Mouse (Mus musculus): ENCODE data around the gene Tmem178b. TPM values are rescaled to one million over a fixed set of nuclear protein-coding genes. Genes with fewer than 3 reads are reported as not detected.

Gene Tmem178b
- polyA plus RNA-seq, 1 experiment from 2014 or later, result 0.24 TPM

DNA sequence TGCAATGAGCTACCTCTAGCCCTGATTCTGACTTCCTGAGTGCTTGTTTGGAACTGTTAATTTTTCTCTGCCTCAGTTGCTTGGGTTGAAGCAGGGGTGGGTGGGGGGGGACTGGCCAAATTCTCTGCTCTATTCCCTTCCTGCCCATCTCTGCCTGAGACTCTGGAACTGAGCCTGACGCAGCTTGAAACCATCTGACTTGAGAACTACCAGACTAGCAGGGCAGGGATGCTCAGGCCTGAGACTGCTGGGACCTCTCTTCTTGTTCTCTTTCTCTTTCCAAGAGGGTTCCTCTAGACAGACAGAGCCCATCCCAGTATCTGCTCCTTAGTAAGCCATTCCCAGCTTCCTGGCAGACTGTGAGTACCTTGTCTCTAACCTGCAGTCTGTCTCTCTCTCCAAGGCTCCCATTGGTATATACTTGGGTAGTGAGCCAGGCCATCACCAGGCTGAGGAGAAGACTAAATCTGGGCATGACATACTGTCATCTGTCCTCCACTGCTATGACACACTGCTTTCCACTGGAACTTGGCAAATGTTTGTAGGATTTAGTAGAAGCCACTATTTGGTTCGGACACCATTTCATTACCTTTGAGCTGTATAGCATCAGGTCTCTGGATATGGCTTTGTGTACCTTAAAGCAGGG is 42.7 kb downstream of the Tmem178b start:
- Histone ChIP-seq H3K27ac (ENCODE audit: low read length) (no peak overlapping the region), H3K9me3 (replicated peaks; ENCODE audit: control insufficient read depth, low read length) (no peaks in the 10 kb centered on the region), H3K9ac (ENCODE audit: low read length) (no peak overlapping the region), H3K27me3 (ENCODE audit: control insufficient read depth, insufficient read depth, low read length) (no peaks in the 10 kb centered on the region; the same call in 1 of the 2 replicates), H3K4me2 (ENCODE audit: low read depth, low read length) (no peak overlapping the region), H3K4me3 (ENCODE audit: low read length) (no peak overlapping the region), H3K36me3 (ENCODE audit: control insufficient read depth, insufficient read depth) (no peaks in the 10 kb centered on the region), H3K4me1 (ENCODE audit: control insufficient read depth, insufficient read depth, low read length) (no peaks in the 10 kb centered on the region)
- no peak for ATAC-seq (replicated peaks; ENCODE audit: extremely low read depth, insufficient read depth, low FRiP score)
- WGBS, result 70% methylated on average over 2 of the region's 2 CpGs

DNA sequence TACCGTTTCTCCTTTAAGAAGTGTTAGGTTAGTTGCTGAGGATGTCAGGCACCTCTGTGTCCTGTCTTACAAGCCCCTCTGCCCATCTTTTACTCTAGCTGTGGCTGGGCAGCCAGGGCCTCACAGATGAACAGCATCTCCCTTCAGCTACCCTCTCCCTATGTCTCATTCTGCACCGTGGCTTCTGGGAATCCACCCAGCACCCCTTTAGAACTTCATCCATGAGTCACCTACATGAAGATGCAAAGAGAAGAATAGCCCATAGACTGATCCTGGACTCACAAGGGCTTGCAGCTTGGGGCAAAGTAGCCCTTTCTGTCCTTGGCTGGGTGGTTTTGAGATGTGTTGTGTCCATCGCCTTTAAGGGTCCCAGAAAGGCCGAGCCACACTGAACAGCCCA is 43.4 kb downstream of the Tmem178b start:
- no peak for ATAC-seq (replicated peaks; ENCODE audit: extremely low read depth, insufficient read depth, low FRiP score)
- no peak overlapping the region for H3K9ac ChIP-seq (ENCODE audit: low read length)
- H3K4me1 ChIP-seq (ENCODE audit: control insufficient read depth, insufficient read depth, low read length), result no peaks in the 10 kb centered on the region
- no peaks in the 10 kb centered on the region for H3K36me3 ChIP-seq (ENCODE audit: control insufficient read depth, insufficient read depth)
- WGBS, result 73% methylated on average over 4 of the region's 4 CpGs
- no peaks in the 10 kb centered on the region; the same call in 1 of the 2 replicates for H3K27me3 ChIP-seq (ENCODE audit: control insufficient read depth, insufficient read depth, low read length)
- no peaks in the 10 kb centered on the region for H3K9me3 ChIP-seq (replicated peaks; ENCODE audit: control insufficient read depth, low read length)
- H3K4me2 ChIP-seq (ENCODE audit: low read depth, low read length), result no peak overlapping the region
- no peak overlapping the region for H3K4me3 ChIP-seq (ENCODE audit: low read length)
- no peak overlapping the region for H3K27ac ChIP-seq (ENCODE audit: low read length)

DNA sequence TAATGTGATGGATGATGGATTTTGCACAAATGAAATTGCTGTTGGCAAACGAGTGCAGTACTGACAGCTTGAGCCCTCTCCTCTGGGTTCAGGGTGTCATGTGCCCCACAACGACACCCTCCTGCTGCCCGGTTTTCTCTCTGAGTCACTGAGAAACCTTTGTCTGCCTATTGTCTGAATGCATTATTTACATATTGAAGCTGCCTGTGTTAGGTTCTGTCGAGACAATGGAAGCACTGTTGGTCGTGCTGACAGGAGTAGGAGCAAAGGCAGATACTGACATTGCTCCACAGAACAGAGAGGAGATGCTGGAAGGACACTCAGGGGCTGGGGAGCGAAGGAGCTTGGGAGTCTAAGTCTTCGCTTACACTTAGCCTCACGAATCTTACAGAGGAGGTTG is 44.2 kb downstream of the Tmem178b start:
- ATAC-seq (replicated peaks; ENCODE audit: extremely low read depth, insufficient read depth, low FRiP score), result no peak
- Histone ChIP-seq H3K4me2 (ENCODE audit: low read depth, low read length) (no peak overlapping the region), H3K9ac (ENCODE audit: low read length) (no peak overlapping the region), H3K27ac (ENCODE audit: low read length) (no peak overlapping the region), H3K27me3 (ENCODE audit: control insufficient read depth, insufficient read depth, low read length) (no peaks in the 10 kb centered on the region), H3K36me3 (ENCODE audit: control insufficient read depth, insufficient read depth) (no peaks in the 10 kb centered on the region), H3K9me3 (replicated peaks; ENCODE audit: control insufficient read depth, low read length) (no peaks in the 10 kb centered on the region), H3K4me1 (ENCODE audit: control insufficient read depth, insufficient read depth, low read length) (no peaks in the 10 kb centered on the region), H3K4me3 (ENCODE audit: low read length) (no peak overlapping the region)
- WGBS, result 50% methylated on average over 8 of the region's 8 CpGs

DNA sequence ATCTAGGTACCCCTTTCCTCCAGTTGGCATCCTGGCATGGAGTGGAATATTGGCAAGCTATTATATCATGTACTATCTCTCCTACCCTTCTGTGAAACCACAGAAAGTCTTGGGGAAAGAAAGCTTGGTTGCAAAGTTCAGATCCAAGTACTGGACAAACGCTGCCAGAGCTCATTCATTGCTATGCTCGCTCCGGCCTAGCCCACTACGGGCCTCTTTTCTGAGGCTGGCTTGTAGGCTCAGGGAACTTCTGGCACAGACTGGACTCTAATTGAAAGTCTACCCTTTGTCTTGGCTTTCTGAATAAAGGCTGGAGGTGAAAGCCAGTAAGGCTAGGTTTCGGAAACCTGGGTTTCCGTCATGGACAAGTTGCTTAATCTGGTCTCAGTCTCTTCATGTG is 44.7 kb downstream of the Tmem178b start:
- no peak for ATAC-seq (replicated peaks; ENCODE audit: extremely low read depth, insufficient read depth, low FRiP score)
- WGBS, result 92% methylated on average over 6 of the region's 6 CpGs
- no peak overlapping the region for H3K9ac ChIP-seq (ENCODE audit: low read length)
- H3K27me3 ChIP-seq (ENCODE audit: control insufficient read depth, insufficient read depth, low read length), result no peaks in the 10 kb centered on the region
- H3K4me1 ChIP-seq (ENCODE audit: control insufficient read depth, insufficient read depth, low read length), result no peaks in the 10 kb centered on the region
- no peak overlapping the region for H3K4me3 ChIP-seq (ENCODE audit: low read length)
- H3K36me3 ChIP-seq (ENCODE audit: control insufficient read depth, insufficient read depth), result no peaks in the 10 kb centered on the region
- no peaks in the 10 kb centered on the region for H3K9me3 ChIP-seq (replicated peaks; ENCODE audit: control insufficient read depth, low read length)
- H3K4me2 ChIP-seq (ENCODE audit: low read depth, low read length), result no peak overlapping the region
- no peak overlapping the region for H3K27ac ChIP-seq (ENCODE audit: low read length)

DNA sequence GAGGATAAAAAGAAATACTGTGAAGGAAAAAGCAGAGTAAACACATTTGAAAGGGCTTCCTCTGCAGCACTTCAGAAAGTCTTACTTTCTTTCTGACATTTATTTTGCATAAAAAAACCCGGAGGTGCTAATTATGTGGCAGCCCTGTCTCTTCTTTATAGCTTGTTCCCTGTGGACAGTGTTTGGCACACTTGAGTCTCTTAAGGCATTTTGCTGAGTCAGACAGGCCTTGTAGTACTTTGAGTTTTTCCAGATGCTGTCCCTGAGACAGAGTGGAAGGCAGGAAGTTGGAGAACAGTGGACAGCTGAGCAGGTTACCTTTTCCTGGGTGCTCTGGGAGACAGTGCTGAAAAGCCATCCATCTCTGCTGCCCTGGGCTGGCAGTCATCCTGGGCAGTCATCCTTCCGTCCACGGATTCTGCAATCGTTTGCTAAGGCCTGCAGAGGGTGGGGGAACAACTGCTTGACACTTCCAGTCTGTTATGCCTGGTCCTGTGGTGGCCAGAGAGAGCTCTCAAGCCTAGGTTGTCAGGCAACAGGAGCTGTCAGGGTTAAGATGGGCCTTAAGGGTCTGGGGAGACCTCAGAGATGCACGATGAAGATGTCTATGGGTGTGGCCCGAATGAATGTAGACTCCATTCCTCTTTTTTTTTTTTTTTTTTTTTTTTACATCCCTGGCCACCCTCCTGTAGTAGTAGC is 46.1 kb downstream of the Tmem178b start:
- no peak for ATAC-seq (replicated peaks; ENCODE audit: extremely low read depth, insufficient read depth, low FRiP score)
- H3K4me2 ChIP-seq (ENCODE audit: low read depth, low read length), result no peak overlapping the region
- 65% methylated on average over 6 of the region's 6 CpGs for WGBS

DNA sequence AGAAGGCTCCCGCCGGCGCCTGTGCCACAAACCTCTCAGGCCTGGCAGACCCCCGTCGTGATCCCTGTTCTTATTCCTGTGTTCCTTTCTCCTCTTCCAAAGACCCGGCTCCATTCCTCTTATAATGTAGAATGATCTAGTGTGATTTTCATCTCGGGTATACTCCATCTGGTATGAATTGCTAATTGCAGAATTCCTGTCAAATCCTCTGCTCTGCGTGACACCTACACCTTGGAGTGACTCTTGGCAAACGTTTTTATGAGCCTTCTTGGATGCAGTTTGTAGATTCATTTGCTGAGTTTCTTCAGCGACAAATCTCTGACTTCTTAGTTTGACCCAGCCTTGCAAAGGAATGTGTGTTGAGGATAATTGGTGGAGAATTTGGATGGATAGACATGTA is 53.4 kb downstream of the Tmem178b start:
- H3K4me3 ChIP-seq (ENCODE audit: low read length), result no peak overlapping the region
- WGBS, result 74% methylated on average over 10 of the region's 10 CpGs
- no peak overlapping the region for H3K4me2 ChIP-seq (ENCODE audit: low read depth, low read length)

More for the DNA sequence above, 46.1 kb downstream of the Tmem178b start:
- Histone ChIP-seq H3K4me1 (ENCODE audit: control insufficient read depth, insufficient read depth, low read length) (no peaks in the 10 kb centered on the region), H3K27ac (ENCODE audit: low read length) (no peak overlapping the region), H3K4me3 (ENCODE audit: low read length) (no peak overlapping the region), H3K36me3 (ENCODE audit: control insufficient read depth, insufficient read depth) (no peaks in the 10 kb centered on the region), H3K9ac (ENCODE audit: low read length) (no peak overlapping the region), H3K27me3 (ENCODE audit: control insufficient read depth, insufficient read depth, low read length) (no peaks in the 10 kb centered on the region), H3K9me3 (replicated peaks; ENCODE audit: control insufficient read depth, low read length) (no peaks in the 10 kb centered on the region)

DNA sequence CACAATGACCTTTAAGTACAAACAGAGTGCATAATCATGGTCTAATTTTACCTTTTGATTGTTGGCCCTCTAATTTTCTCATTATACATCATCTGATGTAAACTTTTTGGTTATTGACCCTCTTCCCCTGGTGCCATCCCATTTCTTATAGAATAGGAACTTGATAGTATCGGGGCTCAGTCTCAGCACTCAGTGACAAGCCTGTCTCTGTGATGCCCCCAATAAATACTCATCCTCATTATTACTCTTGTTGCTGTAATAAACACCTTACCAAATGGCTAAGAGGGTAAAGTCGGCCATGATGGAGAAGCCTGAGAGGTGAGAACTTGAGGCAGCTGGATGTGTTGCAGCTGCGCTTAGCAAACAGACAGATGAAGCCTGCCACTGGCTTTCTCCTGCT is 63.5 kb downstream of the Tmem178b start:
- H3K9ac ChIP-seq (ENCODE audit: low read length), result no peak overlapping the region
- H3K27ac ChIP-seq (ENCODE audit: low read length), result no peak overlapping the region
- no peak for ATAC-seq (replicated peaks; ENCODE audit: extremely low read depth, insufficient read depth, low FRiP score)
- H3K4me3 ChIP-seq (ENCODE audit: low read length), result no peak overlapping the region
- no peaks in the 10 kb centered on the region for H3K27me3 ChIP-seq (ENCODE audit: control insufficient read depth, insufficient read depth, low read length)
- no peaks in the 10 kb centered on the region for H3K36me3 ChIP-seq (ENCODE audit: control insufficient read depth, insufficient read depth)
- 55% methylated on average over 3 of the region's 3 CpGs for WGBS
- no peaks in the 10 kb centered on the region for H3K4me1 ChIP-seq (ENCODE audit: control insufficient read depth, insufficient read depth, low read length)
- H3K9me3 ChIP-seq (replicated peaks; ENCODE audit: control insufficient read depth, low read length), result no peaks in the 10 kb centered on the region
- H3K4me2 ChIP-seq (ENCODE audit: low read depth, low read length), result no peak overlapping the region

More for the DNA sequence above, 53.4 kb downstream of the Tmem178b start:
- no peaks in the 10 kb centered on the region; the same call in 1 of the 2 replicates for H3K9me3 ChIP-seq (replicated peaks; ENCODE audit: control insufficient read depth, low read length)
- H3K27ac ChIP-seq (ENCODE audit: low read length), result no peak overlapping the region
- H3K36me3 ChIP-seq (ENCODE audit: control insufficient read depth, insufficient read depth), result no peaks in the 10 kb centered on the region
- H3K27me3 ChIP-seq (ENCODE audit: control insufficient read depth, insufficient read depth, low read length), result no peaks in the 10 kb centered on the region
- H3K4me1 ChIP-seq (ENCODE audit: control insufficient read depth, insufficient read depth, low read length), result no peaks in the 10 kb centered on the region
- H3K9ac ChIP-seq (ENCODE audit: low read length), result no peak overlapping the region
- no peak for ATAC-seq (replicated peaks; ENCODE audit: extremely low read depth, insufficient read depth, low FRiP score)

DNA sequence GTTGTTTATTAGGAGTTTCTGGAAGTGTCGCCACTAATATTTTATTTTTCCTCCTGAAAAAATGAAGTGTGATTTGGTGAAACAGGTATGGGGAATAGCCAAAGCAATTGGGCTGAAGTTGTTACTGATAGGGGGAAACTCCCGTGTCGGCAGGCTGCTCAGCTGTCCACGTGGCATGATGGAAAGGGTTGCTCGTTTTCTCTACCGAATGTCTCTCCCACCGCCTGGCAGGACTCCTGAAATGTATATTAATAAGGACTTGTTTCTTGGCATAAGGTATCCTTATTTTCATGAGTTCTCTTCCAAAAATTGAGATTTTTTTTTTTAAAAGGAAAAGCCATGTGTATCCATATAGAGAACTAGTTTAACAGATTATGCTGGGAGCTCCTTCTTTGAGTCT is 67.8 kb downstream of the Tmem178b start:
- no peak overlapping the region for H3K9ac ChIP-seq (ENCODE audit: low read length)
- 76% methylated on average over 7 of the region's 7 CpGs for WGBS
- no peaks in the 10 kb centered on the region for H3K9me3 ChIP-seq (replicated peaks; ENCODE audit: control insufficient read depth, low read length)
- no peaks in the 10 kb centered on the region for H3K4me1 ChIP-seq (ENCODE audit: control insufficient read depth, insufficient read depth, low read length)
- no peak for ATAC-seq (replicated peaks; ENCODE audit: extremely low read depth, insufficient read depth, low FRiP score)
- H3K4me2 ChIP-seq (ENCODE audit: low read depth, low read length), result no peak overlapping the region
- no peak overlapping the region for H3K4me3 ChIP-seq (ENCODE audit: low read length)
- no peak overlapping the region for H3K27ac ChIP-seq (ENCODE audit: low read length)
- no peaks in the 10 kb centered on the region for H3K36me3 ChIP-seq (ENCODE audit: control insufficient read depth, insufficient read depth)
- no peaks in the 10 kb centered on the region for H3K27me3 ChIP-seq (ENCODE audit: control insufficient read depth, insufficient read depth, low read length)

DNA sequence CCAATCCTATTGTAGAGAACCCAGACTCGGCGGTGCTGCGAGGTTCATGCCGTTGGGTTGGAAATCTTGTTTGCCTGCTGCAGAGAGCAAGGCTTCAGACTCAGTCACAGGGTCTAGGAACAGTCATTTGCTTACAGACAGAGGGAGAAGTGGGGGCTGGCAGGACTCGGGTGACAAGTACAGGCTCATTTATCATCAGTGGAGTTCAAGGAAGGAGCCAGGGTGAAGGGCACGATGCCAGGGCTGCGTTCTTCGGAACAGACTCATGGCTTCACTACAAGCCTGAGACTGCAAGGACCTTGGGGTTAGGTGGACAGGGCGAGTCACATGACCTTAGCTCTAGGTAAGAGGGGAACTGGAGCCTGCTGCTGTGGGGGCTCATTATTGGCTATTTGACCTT is 71.8 kb downstream of the Tmem178b start:
- Histone ChIP-seq H3K27me3 (ENCODE audit: control insufficient read depth, insufficient read depth, low read length) (no peaks in the 10 kb centered on the region), H3K27ac (ENCODE audit: low read length) (no peak overlapping the region), H3K36me3 (ENCODE audit: control insufficient read depth, insufficient read depth) (no peaks in the 10 kb centered on the region), H3K9ac (ENCODE audit: low read length) (no peak overlapping the region), H3K4me2 (ENCODE audit: low read depth, low read length) (no peak overlapping the region), H3K4me3 (ENCODE audit: low read length) (no peak overlapping the region), H3K4me1 (ENCODE audit: control insufficient read depth, insufficient read depth, low read length) (no peaks in the 10 kb centered on the region), H3K9me3 (replicated peaks; ENCODE audit: control insufficient read depth, low read length) (no peaks in the 10 kb centered on the region)
- ATAC-seq (replicated peaks; ENCODE audit: extremely low read depth, insufficient read depth, low FRiP score), result no peak
- WGBS, result 75% methylated on average over 9 of the region's 9 CpGs

Data from heart, embryonic 16.5 days (tissue).